Mouse (Mus musculus) urinary bladder, postnatal 36 days (tissue): ENCODE results near the gene Ccdc9.
"Not testable (repeated sequence)": the region's sequence is repeated elsewhere in the genome, so short reads cannot be mapped to it uniquely, and the experiment has no call there.

Experiments used
- DNase-seq, 2 experiments: peaks; one replicate each; pipeline ENCODE4 v3.0.0; 2022; ENCODE audit warnings: low spot score in 2 of 2, mixed read lengths in 1 of 2

Gene Ccdc9

DNA sequence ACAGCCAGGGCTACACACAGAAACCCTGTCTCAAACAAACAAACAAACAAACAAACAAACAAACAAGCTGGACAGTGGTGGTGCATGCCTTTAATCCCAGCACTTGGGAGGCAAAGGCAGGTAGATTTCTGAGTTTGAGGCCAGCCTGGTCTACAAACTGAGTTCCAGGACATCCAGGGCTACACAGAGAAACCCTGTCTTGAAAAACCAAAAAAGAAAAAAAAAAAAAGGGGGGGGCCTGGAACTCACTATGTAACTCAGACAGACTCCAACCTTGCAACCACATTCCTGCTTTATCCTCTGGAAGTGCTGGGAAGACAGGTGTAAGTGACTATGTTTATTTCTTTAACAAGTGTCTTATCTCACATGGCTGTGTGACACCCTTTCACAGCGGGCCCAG is 21.5 kb upstream of the Ccdc9 start, which contains the start of gene Bbc3:
Bbc3 (plus strand) TSS at position 301 of the 400 bp plus-strand sequence.
- not testable (repeated sequence) for DNase-seq

DNA sequence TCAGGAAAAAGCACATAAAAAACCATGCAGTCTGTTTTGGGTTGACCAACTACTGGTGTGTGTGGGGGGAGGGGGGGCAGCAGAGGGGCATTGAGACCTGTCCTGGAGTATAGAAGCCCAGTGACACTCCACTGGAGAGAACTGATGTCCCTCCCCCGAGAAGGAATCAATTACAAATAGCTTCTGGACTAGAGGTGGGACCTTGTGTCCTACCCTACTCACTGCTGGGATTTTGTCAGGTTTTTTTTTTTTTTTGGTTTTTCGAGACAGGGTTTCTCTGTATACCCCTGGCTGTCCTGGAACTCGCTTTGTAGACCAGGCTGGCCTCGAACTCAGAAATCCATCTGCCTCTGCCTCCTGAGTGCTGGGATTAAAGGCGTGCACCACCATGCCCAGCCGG is 20.5 kb upstream of the Ccdc9 start:
- DNase-seq = not testable (repeated sequence)

DNA sequence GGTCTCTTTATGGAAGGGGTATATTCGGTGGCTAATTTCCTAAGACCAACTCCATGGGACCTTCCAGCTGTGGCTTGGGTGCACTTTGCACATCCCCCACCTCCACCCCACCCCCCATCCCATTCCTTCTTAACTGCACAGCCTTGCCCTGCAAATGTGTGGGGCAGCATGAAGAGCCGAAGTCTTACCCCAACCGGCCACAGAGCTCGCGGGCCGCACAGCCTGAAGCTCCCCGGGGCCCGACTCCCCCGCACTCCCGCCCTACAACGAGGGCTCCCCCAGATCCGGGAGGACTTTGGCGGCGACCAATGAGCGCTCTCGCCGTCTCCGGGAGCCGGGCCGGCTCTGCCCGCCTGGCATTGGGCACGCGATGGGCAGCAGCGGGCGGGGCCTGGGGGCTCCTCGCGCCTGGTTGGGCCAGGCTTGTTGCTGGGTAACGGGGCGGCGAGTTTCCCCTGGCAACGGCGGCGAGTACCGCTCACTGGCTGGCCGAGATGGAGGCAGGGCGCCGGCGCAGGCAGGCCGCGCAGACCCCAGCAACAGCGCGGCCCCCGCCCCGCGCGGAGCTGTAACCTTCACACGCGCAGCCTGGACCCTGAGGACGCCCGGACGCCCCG is 12.9 kb upstream of the Ccdc9 start:
- peak; percentile 66 to 84 for DNase-seq

DNA sequence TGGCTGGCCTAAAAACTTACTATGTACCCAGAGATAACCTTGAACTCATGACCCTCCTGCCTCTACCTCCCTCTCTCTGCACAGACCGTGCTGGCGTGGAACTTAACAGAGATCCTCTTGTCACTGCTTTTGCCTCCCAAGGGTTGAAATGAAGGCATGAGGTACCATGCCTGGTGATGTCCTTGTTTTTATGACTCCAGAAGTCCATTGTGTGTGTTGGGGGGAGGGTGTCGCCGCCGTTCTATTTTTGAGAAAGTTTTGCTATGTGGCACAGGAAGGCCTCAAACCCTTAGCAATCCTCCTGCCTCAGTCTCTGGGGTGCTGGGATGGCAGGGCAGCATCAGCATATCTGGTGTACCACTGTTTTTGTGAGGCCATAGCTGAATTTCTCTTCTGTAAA is 12.3 kb upstream of the Ccdc9 start:
- DNase-seq = no peak

DNA sequence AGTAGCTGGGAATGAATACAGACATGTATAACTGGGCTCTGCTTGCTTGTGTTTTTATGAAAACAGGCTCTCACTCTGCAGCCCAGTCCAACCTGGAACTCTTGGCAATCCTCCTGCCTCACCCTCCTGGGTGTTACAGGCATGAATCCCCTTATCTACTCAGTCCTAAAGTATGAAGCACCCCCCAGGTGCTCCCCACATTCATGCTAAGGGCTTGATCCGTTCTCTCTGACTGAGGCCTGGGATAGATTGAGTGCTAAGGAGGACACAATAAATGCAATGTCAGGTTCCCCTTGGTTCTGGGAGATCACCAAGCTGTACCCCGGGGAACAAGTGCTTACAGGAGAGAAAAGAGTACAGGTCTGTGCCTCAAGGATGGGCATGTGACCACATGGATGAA is 11.0 kb upstream of the Ccdc9 start:
- DNase-seq = no peak

DNA sequence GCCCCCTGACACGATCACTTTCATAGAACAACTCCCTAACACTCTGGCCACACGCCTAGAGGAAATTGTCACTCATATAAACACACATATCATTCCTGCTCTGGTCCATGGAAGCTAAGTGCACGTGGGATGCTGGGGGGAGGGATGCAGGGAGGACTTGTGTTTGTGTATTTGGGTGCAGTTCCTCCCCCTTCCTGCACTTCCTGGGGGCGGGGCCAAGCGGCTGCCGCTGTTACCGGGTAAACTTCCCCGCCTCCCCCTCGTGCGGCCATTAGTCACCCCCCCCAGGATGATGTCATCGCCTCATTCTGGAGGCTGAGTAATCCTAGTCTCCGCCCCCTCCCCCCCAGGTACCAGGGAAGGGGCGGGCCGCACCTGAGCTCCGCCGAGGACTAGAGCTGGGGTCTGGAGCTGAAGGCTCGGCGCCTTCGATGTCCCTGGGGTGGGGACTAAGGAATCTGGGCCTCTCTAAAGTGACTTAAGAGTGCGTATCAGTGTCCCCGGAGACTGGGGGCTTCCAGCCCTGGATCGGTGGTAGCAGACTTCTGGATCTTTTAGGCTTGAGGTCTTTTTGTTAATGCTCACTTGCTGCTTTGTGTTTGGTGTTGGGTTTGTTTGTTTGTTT is 10.3 kb upstream of the Ccdc9 start:
- peak; percentile 80 to 87 for DNase-seq

DNA sequence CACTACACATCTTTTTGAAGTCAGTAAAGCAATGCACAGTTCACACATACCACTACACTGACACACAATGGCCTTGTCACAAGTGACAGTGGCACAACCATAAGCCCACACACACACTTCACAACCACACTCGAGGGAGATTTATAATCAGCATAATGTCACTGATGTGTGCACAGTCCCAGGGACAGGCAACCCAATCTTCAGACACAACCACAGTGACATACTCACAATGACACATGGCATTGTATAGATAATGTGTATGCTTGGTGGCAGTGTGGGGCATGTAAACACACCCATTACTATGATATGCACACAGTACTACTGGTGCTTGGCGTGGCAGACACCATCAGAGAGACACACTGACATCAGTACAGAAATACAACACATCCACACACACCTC is 9.6 kb upstream of the Ccdc9 start:
- DNase-seq = no peak

DNA sequence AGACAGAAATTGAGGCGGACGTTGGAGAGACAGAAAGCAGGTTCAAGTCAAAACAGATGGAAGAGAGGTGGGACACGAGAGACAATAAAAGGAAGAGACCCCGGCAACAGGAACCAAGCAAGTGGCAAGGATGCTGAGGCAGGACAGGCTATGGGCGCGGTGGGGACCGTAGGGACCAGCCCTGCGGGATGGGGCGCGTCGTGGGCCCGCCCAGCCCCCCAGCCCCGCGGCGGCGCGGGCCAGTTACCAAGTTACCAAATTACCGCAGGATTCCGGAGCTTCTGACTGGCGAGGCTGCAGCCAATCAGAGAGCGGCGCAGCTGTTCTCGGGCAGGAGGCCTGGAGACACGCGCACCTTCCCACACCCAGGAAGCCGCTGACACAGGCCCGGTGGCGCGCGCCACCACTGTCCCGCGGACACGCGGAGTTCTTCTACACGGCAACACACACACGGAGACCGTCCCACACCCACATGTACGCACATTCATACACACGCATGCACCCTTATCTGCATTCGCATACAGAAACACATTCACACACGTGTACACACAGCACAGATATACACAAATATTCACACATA is 8.8 kb upstream of the Ccdc9 start:
- peak; percentile 65 to 75 for DNase-seq

DNA sequence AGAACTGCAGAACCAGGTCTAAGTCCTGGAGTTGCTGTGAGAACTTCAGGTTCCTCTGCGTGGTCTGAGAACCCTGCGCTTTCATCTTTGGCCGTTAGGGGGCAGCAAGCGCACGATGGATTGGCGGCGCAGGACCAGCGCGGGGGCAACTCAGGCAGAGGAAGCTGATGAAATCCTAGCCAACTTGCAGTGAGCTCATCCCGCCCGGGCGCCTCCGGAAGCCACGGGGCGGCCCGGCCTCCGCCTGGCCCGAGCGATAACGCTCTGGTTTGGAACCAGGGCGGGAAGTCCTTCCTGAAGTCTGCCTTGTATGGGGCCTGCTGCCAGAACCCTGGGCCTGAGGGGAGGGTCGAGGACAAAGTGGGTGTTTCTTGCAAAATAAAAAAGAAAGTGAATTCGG is 8.2 kb upstream of the Ccdc9 start:
- DNase-seq = peak; percentile 92 to 95

DNA sequence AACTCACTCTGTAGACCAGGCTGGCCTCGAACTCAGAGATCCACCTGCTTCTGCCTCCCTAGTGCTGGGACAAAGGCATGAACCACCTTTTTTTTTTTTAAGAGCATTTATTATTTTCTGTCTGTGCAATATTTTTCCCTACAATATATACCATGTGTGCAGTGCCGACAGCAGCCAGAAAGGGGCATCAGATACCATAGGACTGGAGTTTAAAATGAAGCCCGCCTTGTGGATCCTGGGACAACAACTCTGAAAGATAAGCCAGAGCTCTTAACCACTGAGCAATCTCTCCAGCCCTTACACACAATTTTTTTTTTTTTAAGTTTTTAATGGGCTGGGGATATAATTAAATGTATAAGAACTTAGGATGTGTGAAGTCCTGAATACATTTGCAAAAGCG is 7.8 kb upstream of the Ccdc9 start:
- DNase-seq = no peak

DNA sequence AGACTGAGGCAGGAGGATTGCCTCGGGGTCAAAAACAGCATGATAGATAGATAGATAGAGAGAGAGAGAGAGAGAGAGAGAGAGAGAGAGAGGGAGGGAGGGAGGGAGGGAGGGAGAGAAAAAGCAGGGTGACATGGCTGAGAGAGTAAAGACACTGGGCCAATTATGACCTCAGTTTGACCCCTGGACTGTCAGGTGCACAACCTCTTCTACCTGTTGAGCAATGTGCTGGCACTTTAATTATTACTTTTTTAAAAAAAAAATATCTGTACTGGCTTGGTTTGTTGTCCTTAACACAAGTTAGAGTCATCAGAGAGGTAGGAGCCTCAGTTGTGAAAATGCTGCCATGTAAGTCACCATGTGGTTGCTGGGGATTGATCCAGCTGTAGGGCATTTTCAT is 1.2 kb upstream of the Ccdc9 start:
- DNase-seq = no peak

DNA sequence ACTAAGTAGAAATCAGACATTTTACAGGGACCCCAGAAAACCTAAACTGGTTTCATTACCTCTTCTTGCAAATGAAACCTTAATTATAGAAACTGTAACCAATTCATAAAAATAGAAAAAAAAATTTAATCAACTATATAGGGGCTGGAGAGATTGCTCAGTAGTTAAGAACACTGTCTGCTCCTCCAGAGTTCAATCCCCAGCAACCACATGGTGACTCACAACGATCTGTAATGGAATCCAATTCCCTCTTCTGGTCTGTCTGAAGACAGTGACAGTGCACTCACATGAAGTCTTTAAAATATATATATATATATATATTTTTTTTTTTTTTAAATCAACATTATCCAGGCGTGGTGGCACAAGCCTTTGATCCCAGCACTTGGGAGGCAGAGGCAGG is 421 bp upstream of the Ccdc9 start:
- DNase-seq = no peak

DNA sequence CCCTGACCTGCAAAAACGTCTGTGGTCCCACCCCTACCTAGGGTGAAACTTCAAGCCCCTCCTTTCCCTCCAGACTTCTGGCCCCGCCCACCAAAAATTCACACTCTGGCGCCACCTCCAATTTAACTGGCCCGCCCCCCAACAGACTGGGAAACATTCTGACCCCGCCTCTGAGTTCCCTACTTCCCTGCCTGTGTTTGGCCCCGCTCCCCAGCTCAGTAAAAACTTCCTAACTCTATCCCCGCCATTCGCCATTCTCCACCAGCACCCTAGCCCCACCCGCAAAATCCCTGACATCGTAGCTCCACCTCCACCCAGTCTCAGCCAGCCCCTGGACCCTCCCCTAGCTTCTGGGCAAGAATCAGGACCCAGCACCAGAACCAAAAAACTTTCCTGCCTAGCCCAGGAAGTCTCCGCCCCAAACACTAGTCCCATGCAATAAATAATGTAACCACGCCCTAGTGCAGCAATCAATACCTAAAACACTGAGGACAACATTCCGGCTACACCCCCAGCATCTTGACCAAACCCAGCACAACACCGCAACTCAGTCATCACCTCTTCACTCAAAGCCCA is 1.1 kb downstream of the Ccdc9 start:
- peak; percentile 73 to 82 for DNase-seq

DNA sequence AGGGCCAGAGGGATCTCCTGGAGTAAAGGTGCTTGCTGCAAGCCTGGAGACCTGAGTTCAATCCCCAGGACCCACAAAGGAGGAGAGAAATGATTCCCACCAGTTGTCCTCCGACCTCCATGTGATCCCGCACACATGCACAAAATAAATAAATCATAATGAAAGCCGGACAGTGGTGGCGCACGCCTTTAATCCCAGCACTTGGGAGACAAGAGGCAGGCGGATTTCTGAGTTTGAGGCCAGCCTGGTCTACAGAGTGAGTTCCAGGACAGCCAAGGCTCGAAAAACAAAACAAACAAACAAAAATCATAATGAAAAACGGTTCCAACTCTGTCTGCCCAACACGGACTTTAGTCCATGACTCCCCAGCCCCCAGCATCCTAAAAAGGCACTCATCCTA is 1.7 kb downstream of the Ccdc9 start:
- no peak for DNase-seq

DNA sequence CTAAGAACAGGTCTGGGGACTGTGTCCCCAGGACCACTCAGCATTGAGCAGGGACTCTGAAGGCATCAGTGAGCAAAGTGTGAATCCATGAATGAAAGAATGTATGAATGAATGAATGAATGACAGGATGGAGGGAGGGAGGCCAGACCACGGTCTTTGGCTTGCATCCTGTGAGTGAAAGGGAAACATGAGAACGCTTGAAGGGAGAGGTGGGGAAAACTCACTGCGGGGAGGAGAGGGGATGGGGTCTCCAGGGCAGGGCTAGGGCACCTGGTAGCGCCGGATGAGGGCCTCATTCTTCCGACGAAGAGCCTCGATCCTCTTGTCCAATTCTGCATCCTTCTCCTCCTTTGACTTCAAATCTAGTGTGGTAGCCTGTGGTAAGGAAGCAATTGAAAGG is 2.6 kb downstream of the Ccdc9 start:
- no peak for DNase-seq

DNA sequence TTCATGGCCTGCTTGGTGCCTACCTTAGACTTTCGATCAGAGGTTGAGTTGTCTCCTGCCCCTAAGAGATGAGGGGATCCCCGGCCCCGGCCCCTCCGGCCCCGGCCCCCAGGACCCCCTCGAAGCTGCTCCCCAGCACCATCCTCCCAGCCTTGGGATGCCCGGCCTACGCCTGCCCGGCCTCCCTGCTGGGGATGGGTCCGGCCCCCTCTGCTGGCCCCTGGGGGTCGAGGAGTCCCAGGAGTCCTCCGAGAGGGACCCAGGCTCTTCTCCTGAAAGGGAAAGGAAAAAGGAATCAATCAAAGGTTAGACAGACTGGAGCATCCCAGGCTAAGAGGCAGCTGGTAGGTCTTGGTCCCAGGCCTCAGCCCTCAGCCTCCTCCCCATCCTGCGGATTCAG is 4.3 kb downstream of the Ccdc9 start:
- DNase-seq = no peak

DNA sequence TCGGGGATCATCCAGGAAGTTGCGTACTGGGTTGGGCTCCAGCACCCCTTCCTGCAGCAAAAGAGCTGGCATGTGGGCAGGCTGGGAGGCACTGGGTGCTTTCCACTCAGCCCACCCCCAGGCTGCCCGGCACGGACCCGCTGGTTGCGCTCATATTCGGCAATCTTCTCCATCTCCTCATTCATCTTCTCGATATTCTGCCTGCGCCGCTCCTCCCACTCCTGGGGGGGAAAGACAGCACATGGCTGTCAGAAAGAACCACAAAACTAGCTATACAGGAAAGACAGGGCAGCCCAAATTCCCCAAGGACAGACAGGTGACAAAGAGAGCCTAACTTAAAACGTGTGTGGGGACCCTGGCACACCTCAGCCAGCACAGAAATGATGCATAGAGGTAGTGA is 5.9 kb downstream of the Ccdc9 start:
- DNase-seq = no peak

DNA sequence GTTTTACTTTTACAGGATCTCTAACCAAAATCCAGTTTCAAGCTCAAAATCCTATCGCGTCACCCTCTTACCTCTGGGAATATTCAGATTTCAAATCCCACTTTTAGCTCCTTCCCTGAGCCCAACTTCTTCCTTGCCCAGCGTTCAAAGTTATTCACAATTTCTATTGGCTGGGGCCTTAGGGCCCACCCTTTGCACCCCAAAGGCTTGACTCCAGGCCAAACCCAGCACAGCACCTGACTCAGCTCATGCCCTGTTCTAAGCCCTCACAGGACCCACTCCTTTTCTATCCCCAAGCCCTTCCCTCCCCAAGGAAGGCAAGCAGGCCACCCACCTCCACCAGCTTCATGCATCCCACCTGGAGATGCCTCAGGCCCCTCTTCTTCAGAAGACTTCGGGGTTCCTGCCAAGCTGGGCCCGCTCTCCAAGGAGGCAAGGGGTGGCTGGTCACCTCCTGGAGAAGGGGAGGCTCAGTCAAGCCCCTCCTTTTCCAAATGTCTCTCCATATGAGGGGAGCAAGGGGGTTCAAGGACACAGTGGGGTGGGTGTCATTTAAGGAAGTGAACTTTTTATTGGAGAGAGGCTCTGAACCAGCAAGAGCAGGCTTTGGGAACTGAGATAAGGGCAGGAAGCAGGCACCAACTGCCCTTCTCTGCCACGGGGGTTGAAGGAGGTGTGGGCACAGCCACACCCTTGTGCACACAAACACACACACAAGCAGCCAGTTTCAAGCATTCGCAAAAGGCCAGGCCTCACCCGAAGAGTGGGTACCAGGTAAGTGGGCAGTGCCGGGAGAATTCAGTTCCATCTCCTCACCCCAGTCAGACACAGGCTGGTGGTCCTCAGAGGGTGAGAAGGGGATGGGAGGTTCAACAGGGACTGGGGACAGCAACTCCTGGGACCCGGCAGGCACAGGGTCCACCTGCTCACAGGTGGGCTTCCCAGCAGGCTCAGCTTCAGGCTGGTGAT is 11.4 kb downstream of the Ccdc9 start:
- DNase-seq = no peak

DNA sequence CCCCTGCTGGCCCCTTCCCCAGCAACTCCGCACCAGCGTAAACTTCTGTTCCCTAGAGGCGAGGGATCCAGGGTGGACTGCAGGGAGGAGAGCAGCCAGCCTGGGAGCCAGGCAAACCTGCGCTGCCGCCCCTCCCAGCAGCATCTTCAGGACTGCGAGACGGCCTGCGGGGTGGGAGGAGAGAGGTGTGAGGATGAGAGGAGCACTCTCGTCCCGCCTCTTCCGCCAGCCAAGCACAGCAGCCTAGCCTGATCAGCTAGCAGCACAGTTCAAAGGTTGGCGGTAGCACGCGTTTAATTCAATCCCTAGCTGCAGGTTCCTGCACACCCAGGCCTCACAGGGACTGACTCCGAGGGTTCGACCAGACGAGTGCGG is 12.8 kb downstream of the Ccdc9 start:
- peak; percentile 45 to 67 for DNase-seq

DNA sequence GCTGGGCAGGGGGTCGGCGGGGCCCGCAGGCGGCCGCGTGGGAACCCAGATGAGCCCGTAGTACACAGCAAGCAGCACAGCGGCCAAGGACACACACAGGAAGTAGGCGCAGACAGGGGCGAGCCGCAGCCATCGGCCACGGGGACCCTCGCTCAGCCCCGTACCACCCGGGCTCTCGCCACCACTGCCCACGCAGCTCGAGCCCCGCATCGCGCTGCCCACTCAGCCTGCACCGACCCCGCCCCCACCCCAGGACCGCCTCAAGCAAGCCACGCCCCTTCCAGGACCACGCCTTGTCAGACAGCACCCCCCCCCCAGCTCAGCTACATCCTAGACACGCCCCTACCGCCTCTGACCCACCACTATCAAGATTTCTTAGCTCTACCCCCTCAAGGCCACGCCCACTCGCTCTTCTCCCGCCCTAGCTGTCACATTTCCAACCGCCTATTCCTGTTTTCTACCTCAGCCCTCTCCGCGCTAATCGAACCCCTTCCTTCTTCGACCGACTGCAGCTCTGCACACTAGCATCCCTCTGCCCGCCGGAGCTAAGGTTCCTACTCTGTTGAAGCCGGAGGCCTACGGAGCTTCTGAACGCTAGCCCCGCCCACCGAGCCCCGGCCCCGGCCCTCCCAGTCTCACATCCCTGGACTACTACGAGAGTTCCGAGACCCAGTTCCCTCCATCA is 13.4 kb downstream of the Ccdc9 start, which contains the start of gene Inafm1:
Inafm1 (minus strand) TSS at position 537 of the 685 bp plus-strand sequence.
- DNase-seq = peak; percentile 80 to 87

DNA sequence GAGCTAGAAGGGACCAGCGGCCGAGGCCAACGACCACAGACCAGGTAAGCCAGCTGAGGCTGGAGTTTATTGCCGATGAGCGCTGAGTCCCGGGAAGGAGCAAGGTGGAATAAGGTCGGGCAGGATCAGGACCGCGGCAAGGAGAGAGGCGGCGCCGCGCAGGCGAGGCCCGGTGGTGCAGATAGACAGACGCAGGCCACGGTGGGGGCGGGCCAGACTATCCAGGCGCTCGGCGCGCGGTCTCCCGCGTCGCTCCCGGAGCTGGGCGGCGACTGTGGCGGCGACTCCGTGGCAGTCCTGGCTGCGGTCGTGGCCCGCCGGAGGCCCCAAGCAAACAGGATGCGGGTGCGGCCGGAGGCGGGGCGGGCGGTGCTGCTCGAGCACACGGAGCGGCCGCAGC is 13.9 kb downstream of the Ccdc9 start:
- DNase-seq = peak; percentile 52 to 70
